Mouse (Mus musculus) bone marrow, adult 2 months (tissue): Measurements from ENCODE around the gene Tube1.

Source experiments
- CTCF ChIP-seq: fragments of 200-500 bp; IDR thresholded peaks from 2 replicates; pipeline ENCODE4 v1.5.1; 2011; ENCODE audit warnings: low read length, control low read depth; ENCODE audit not compliant: control insufficient read depth, insufficient read depth
- POLR2A ChIP-seq: fragments of 200-500 bp; IDR thresholded peaks from 2 replicates; pipeline ENCODE4 v1.6.1; 2011; ENCODE audit warnings: low read depth, mild to moderate bottlenecking, control low read depth, low read length, borderline replicate concordance; ENCODE audit not compliant: control insufficient read depth

DNA sequence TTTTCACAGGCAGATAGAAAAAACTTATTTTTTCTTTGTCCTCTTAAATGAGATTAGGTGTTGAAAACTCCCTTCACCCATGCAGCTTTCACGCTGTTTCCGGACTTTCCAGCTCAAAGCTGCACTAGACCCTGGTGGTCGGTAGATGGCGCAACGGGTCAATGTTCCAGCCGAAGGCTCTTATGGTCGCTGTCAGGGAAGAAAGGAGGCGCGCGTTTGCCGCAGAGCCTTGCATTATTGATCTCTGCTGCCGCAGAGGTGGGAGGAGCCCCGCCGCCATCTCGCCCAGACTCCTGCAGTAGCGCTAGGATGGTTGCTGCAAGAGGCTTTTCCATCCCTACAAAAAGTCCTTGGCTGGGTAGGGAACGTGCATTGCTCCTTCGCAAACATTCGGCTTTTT is 37.4 kb downstream of the Tube1 start:
- TF ChIP-seq POLR2A (peak; percentile 43; the same call in 1 of the 2 replicates), CTCF (peak; percentile 95)
